Mouse (Mus musculus) intestine, postnatal 0 days (tissue): ENCODE data around the gene Alox8. TPM values are rescaled to one million over a fixed set of nuclear protein-coding genes. Genes with fewer than 3 reads are reported as not detected.

ENCODE experiments used
- ATAC-seq: fragments of 200-750 bp; cut with Nextera tagmentation; 2 replicates; pipeline ENCODE4 v1.8.0; 2017; ENCODE audit warnings: mild to moderate bottlenecking, moderate TSS enrichment, moderate library complexity
- H3K27ac ChIP-seq: fragments of 300-500 bp; sonication (generic); 2 replicates; pipeline ENCODE4 v1.5.1; 2014; ENCODE audit warnings: mild to moderate bottlenecking, low read depth, low read length, moderate library complexity
- H3K27me3 ChIP-seq: fragments of 300-500 bp; sonication (generic); replicated peaks from 2 replicates; pipeline ENCODE4 v1.6.1; 2014; ENCODE audit warnings: low read length, mixed read lengths; ENCODE audit not compliant: control insufficient read depth, insufficient read depth
- H3K36me3 ChIP-seq: fragments of 300-500 bp; sonication (generic); 2 replicates; pipeline ENCODE4 v1.6.1; 2014; ENCODE audit warnings: mild to moderate bottlenecking, moderate library complexity; ENCODE audit not compliant: control insufficient read depth, insufficient read depth
- H3K4me1 ChIP-seq: fragments of 300-500 bp; sonication (generic); replicated peaks from 2 replicates; pipeline ENCODE4 v1.6.1; 2014; ENCODE audit warnings: antibody characterized with exemption, low read length, mixed read lengths; ENCODE audit not compliant: control insufficient read depth, insufficient read depth
- H3K4me2 ChIP-seq: fragments of 300-500 bp; sonication (generic); replicated peaks from 2 replicates; pipeline ENCODE4 v1.6.1; 2014; ENCODE audit warnings: low read depth, mild to moderate bottlenecking, moderate library complexity
- H3K4me3 ChIP-seq: fragments of 300-500 bp; sonication (generic); 2 replicates; pipeline ENCODE4 v1.5.1; 2014; ENCODE audit warnings: low read depth, low read length
- H3K9ac ChIP-seq: fragments of 300-500 bp; sonication (generic); 2 replicates; pipeline ENCODE4 v1.6.1; 2014; ENCODE audit warnings: mild to moderate bottlenecking, low read depth, low read length
- H3K9me3 ChIP-seq: fragments of 300-500 bp; sonication (generic); 2 replicates; pipeline ENCODE4 v1.6.1; 2016; ENCODE audit warnings: mixed run types; ENCODE audit not compliant: control insufficient read depth
- CTCF ChIP-seq: sonication (generic); IDR thresholded peaks from 2 replicates; pipeline ENCODE4 v1.5.1; 2016; ENCODE audit warnings: low read depth, mild to moderate bottlenecking, control low read depth, antibody characterized with exemption, moderate library complexity
- WGBS: fragments of 180-500 bp; shearing (Covaris S2); extraction: QIAGEN DNeasy Blood & Tissue Kit; methylation state at CpG from one replicate; pipeline ENCODE4 v1.1.7; 2014; 5-methylcytosine and 5-hydroxymethylcytosine counted together
- polyA plus RNA-seq: library from polyadenylated mRNA; unstranded; fragments of >200 nt; fragmentation: Nextera tagmentation; extraction: Ambion mirVana; gene quantifications from 2 replicates; pipeline ENCODE4 v1.2.1, GENCODE M21; 2015

Alox8 gene
- polyA plus RNA-seq: not detected in 2 replicates

DNA sequence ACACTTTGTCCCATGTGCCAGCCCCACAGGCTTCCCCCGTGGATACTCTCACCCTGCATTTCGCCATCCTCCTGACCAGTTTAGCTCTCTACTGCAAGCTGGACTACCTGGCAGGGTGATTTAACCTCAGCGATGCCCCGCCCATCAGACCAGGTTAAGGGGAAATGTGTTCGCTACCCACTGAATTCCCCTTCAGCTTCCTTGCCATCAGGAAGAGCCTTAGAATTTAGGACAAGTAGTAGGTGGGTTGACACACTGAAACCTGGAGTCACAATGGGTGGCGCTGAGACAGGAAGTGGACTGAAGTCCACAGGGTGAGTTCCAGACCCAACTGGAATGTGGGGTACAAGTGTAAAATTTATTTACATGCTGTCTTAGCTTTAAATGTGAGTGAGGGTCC, at the start of gene Alox8:
Gene Alox8, minus strand, starts transcription at position 101 of the 400 bp plus-strand sequence.
- Histone ChIP-seq H3K36me3 (no peaks in the 10 kb centered on the region), H3K9me3 (no peaks in the 10 kb centered on the region), H3K4me3 (peak within 1 kb of the TSS; percentile 27), H3K9ac (no peak within 1 kb of the TSS), H3K4me1 (no peaks in the 10 kb centered on the region), H3K4me2 (peak within 1 kb of the TSS; percentile 60), H3K27me3 (peaks cover 24% of the 10 kb centered on the region), H3K27ac (no peak within 1 kb of the TSS)
- 20% methylated on average over 6 of the region's 6 CpGs for WGBS
- TF ChIP-seq CTCF: no peak
- no peak for ATAC-seq

DNA sequence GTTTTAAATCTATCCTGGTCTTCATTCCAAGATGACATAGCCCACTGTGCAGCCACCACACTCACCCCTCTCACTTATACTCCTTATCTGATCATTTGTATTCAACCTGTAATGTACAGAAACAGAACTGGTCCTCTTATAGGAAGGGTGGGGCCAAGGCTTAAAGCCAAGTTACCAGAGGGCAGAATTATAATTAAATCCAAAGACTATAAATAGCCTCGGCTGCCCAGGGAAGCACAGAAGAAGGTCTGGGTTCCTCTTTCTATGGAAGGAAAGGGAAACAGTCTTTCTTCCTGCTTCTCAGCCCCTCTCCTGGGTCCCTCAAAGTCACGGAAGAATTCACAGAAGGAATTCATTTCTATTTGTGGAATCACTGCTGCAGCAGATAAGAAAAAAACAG, 48.0 kb upstream of the Alox8 start:
- H3K36me3 ChIP-seq: no peaks in the 10 kb centered on the region
- H3K27me3 ChIP-seq: no peaks in the 10 kb centered on the region
- no peak overlapping the region for H3K27ac ChIP-seq
- TF ChIP-seq CTCF: no peak
- 28% methylated on average over 2 of the region's 2 CpGs for WGBS
- no peak overlapping the region for H3K4me3 ChIP-seq
- H3K9ac ChIP-seq: no peak overlapping the region
- H3K4me1 ChIP-seq: no peaks in the 10 kb centered on the region
- H3K9me3 ChIP-seq: no peaks in the 10 kb centered on the region
- ATAC-seq: no peak
- peak overlapping the region; percentile 4; the same call in 1 of the 2 replicates for H3K4me2 ChIP-seq

DNA sequence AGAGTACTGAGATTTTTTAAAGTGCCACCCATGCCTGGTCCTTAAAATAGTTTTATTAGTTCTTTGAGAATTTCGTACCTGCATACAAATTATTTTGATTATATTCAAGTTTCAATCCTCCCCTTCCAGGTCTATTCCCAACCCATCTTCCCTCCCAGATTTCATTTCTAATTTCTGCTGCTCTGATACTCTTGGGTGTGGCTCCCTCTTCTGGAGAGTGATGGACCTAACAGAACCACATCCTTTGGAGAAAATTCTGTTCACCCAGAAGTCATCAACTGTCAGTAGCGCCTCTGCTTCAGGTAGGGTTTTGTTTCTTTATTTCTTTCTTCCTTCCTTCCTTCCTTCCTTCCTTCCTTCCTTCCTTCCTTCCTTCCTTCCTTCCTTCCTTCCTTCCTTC, 47.3 kb upstream of the Alox8 start:
- Histone ChIP-seq H3K9ac (no peak overlapping the region), H3K4me2 (no peak overlapping the region; the same call in 1 of the 2 replicates), H3K27ac (no peak overlapping the region), H3K4me1 (no peaks in the 10 kb centered on the region), H3K4me3 (no peak overlapping the region), H3K9me3 (no peaks in the 10 kb centered on the region), H3K36me3 (no peaks in the 10 kb centered on the region), H3K27me3 (no peaks in the 10 kb centered on the region)
- 12% methylated on average over 2 of the region's 2 CpGs for WGBS
- no peak for ATAC-seq
- TF ChIP-seq CTCF: peak; percentile 79

DNA sequence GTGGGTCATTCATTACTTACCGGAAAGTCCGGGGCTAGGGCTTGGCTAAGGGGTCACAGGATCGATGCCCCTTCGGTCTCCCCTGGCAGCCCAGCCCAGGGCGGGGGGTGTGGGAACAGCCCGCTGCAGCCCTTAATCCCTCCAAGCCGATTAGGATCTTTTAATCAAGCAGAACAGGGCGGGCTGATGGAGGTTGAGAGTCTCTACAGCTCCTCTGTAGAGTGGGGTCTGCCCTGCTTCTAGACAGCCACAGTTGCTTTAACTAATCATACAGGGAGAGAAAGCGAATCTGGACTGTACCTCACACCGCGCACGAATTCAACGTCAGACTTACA, 39.2 kb upstream of the Alox8 start, which contains the start of gene Gucy2e:
Gene Gucy2e, minus strand, starts transcription at position 111 of the 335 bp plus-strand sequence.
- Histone ChIP-seq H3K4me3 (peak within 1 kb of the TSS; percentile 39), H3K27me3 (peaks cover 35% of the 10 kb centered on the region), H3K4me2 (peak within 1 kb of the TSS; percentile 79), H3K9me3 (no peaks in the 10 kb centered on the region), H3K9ac (peak within 1 kb of the TSS; percentile 40), H3K27ac (no peak within 1 kb of the TSS), H3K4me1 (no peaks in the 10 kb centered on the region), H3K36me3 (no peaks in the 10 kb centered on the region)
- no peak for ATAC-seq
- 21% methylated on average over 13 of the region's 13 CpGs for WGBS
- no peak for TF ChIP-seq CTCF

DNA sequence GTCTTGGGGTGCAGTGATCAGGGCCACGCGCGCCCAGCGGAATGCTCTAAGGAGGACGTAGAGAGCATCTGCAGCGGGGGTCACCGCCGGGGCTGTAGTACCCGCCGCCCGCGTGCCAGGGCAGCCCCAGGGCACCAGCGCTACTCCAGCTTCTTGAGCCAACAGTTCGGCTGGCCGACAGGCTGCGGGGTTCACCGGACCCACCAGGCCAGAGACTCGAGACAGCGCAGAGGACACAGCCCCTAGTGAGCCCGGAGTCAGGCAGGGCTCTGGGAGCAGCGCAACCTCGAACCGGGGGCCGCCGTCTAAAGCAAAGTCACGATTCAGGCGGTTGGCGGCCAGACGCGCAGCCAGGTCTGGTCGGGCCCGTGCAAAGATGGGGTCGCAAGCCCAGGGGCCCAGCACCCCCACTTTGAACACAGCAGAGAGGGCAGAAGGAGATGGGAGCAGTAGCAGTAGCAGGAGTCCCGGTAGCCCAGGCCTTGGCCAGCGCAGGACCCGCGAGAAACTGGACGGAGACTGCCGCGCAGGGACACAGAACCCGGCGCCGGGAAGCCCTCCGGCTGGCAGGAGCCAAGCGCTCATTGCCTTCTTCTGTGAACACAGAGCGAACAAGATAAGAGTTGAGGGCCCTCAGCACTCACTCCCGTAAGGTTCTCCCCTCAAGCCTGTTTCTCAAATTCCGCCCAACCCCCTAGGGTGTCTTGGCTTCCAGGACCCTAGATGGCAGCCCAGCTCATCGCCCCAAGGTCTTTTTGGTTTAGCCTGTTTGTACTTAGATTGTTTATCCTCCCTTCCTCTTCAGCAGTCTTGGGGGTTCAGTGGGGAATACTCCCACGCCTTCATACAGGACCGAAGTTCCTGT, 38.6 kb upstream of the Alox8 start:
- Histone ChIP-seq H3K27ac (no peak overlapping the region), H3K9me3 (no peaks in the 10 kb centered on the region), H3K9ac (peak overlapping the region; percentile 40), H3K27me3 (peaks cover 35% of the 10 kb centered on the region), H3K4me2 (peak overlapping the region; percentile 79), H3K4me3 (peak overlapping the region; percentile 39), H3K4me1 (no peaks in the 10 kb centered on the region), H3K36me3 (no peaks in the 10 kb centered on the region)
- TF ChIP-seq CTCF: no peak
- peak; percentile 17; the same call in 1 of the 2 replicates for ATAC-seq
- 9% methylated on average over 51 of the region's 51 CpGs for WGBS

DNA sequence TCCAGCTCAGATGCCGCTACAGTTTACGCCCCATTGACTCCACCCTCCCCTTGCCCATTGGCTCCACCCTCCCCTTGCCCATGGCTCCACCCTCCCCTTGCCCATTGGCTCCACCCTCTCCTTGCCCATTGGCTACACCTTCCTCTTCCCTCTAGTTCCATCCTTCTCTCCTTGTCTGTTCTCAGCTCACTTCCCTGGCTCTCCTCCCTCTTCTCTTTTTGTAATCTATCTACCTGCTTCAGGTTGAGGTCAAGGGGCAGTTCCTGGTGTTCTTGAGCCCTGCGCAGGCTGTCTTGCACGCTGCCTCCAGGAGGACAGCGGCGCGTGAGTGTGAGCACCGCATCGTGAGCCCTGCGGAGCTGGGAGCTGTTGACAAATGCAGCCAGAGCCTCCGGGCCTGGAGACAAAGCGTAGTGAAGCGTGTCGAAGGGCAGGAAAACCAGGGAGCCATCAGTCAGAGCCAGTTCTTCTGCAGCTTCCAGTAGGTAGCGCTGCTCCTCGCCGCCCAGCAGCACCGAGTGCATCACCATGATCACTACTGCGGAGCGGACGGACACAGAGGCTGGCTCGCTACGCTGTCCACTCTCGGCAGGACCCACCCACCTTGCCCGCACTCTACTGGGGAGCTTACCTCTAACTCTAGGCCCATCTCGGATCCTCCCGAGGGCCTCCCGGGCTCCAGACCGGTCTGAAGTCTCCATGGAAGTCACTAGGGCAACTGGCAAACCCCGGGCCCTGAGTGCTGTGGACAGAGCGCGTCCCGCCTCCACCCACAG, 37.8 kb upstream of the Alox8 start:
- WGBS: 2% methylated on average over 33 of the region's 33 CpGs
- H3K27me3 ChIP-seq: peaks cover 35% of the 10 kb centered on the region
- no peaks in the 10 kb centered on the region for H3K9me3 ChIP-seq
- H3K9ac ChIP-seq: peak overlapping the region; percentile 40
- peak overlapping the region; percentile 39 for H3K4me3 ChIP-seq
- TF ChIP-seq CTCF: peak; percentile 64
- H3K4me2 ChIP-seq: peak overlapping the region; percentile 79
- H3K4me1 ChIP-seq: no peaks in the 10 kb centered on the region
- ATAC-seq: peak; percentile 83
- no peaks in the 10 kb centered on the region for H3K36me3 ChIP-seq
- H3K27ac ChIP-seq: no peak overlapping the region
